Mouse (Mus musculus) spleen, adult 2 months (tissue): ENCODE measurements around the gene Nfyb. TPM values are rescaled to one million over a fixed set of nuclear protein-coding genes. Genes with fewer than 3 reads are reported as not detected.

Experiments
- DNase-seq, 2 experiments: peaks; one replicate each; pipeline versions ENCODE4 v3.0.0 to v3.0.0-alpha.2; 2012 to 2021; ENCODE audit warnings: low spot score in 2 of 2, low read depth in 1 of 2
- H3K27ac ChIP-seq: fragments of 200-500 bp; 2 replicates; pipeline ENCODE4 v1.5.1; 2012; ENCODE audit warnings: low read length, inconsistent platforms; ENCODE audit not compliant: insufficient read depth
- H3K27me3 ChIP-seq: fragments of 200-500 bp; 2 replicates; pipeline ENCODE4 v1.6.1; 2012; ENCODE audit warnings: mild to moderate bottlenecking, moderate library complexity, low read length, inconsistent platforms; ENCODE audit not compliant: control insufficient read depth, insufficient read depth
- H3K36me3 ChIP-seq: fragments of 200-500 bp; 2 replicates; pipeline ENCODE4 v1.6.1; 2012; ENCODE audit warnings: mild to moderate bottlenecking, low read length, inconsistent platforms; ENCODE audit not compliant: control insufficient read depth, insufficient read depth
- H3K4me1 ChIP-seq: fragments of 200-500 bp; 2 replicates; pipeline ENCODE4 v1.6.1; 2011; ENCODE audit warnings: inconsistent platforms; ENCODE audit not compliant: control insufficient read depth, insufficient read depth, insufficient read length
- H3K4me3 ChIP-seq: fragments of 200-500 bp; 2 replicates; pipeline ENCODE4 v1.5.1; 2011; ENCODE audit warnings: mild to moderate bottlenecking, inconsistent platforms; ENCODE audit not compliant: insufficient read depth, insufficient read length; ENCODE audit errors: extremely low read depth
- CTCF ChIP-seq: fragments of 200-500 bp; IDR thresholded peaks from 2 replicates; pipeline ENCODE4 v1.5.1; 2011; ENCODE audit warnings: mild to moderate bottlenecking, inconsistent platforms; ENCODE audit not compliant: insufficient read depth, insufficient read length, insufficient replicate concordance; ENCODE audit errors: extremely low read depth
- POLR2A ChIP-seq: fragments of 200-500 bp; IDR thresholded peaks from 2 replicates; pipeline ENCODE4 v1.6.1; 2011; ENCODE audit warnings: low read depth, low read length, inconsistent platforms
- WGBS: fragments of 180-500 bp; shearing (Covaris S2); methylation state at CpG from one replicate; pipeline ENCODE4 v1.1.7; 2018; 5-methylcytosine and 5-hydroxymethylcytosine counted together
- polyA plus RNA-seq: library from polyadenylated mRNA; depleted of rRNA; stranded (reverse); fragments of >200 nt; gene quantifications from 2 replicates; pipeline ENCODE4 v1.2.3, GENCODE M21; 2012; rRNA removed

The Nfyb gene
- polyA plus RNA-seq = 5.3 and 5.9 TPM in 2 replicates

GRCm38 (mm10) chr10:82763840-82764631 lies at the start of gene Nfyb:
TSS of gene Nfyb (minus strand) at chr10:82764144.
- under 1% methylated on average over 68 of the region's 68 CpGs for WGBS
- Histone ChIP-seq H3K27me3 (no peaks in the 10 kb centered on the region), H3K4me1 (peaks cover 6% of the 10 kb centered on the region), H3K4me3 (peak within 1 kb of the TSS; percentile 76), H3K36me3 (peaks cover 3% of the 10 kb centered on the region; the same call in 1 of the 2 replicates), H3K27ac (peak within 1 kb of the TSS; percentile 96)
- peak; percentile 90 for DNase-seq
- TF ChIP-seq CTCF = no peak
- TF ChIP-seq POLR2A = peak; percentile 79

GRCm38 (mm10) chr10:82811855-82812431 lies 48.0 kb upstream of the Nfyb start:
- WGBS = 8% methylated on average over 41 of the region's 52 CpGs

GRCm38 (mm10) chr10:82809352-82809751 lies 45.4 kb upstream of the Nfyb start:
- Histone ChIP-seq H3K36me3 (no peaks in the 10 kb centered on the region), H3K4me1 (peaks cover 7% of the 10 kb centered on the region), H3K27me3 (no peaks in the 10 kb centered on the region), H3K4me3 (no peak overlapping the region), H3K27ac (no peak overlapping the region)
- WGBS = 73% methylated on average over 3 of the region's 3 CpGs
- no peak for DNase-seq
- TF ChIP-seq CTCF (no peak), POLR2A (no peak)

More at GRCm38 (mm10) chr10:82811855-82812431, 48.0 kb upstream of the Nfyb start:
- H3K36me3 ChIP-seq = no peaks in the 10 kb centered on the region
- no peaks in the 10 kb centered on the region for H3K27me3 ChIP-seq
- peak overlapping the region; percentile 64 for H3K4me3 ChIP-seq
- H3K4me1 ChIP-seq = peaks cover 9% of the 10 kb centered on the region
- DNase-seq = peak; percentile 41 to 76
- TF ChIP-seq POLR2A (no peak), CTCF (peak; percentile 89)
- no peak overlapping the region for H3K27ac ChIP-seq

GRCm38 (mm10) chr10:82808891-82809290 lies 44.9 kb upstream of the Nfyb start:
- H3K36me3 ChIP-seq = no peaks in the 10 kb centered on the region
- peaks cover 5% of the 10 kb centered on the region for H3K4me1 ChIP-seq
- TF ChIP-seq CTCF (no peak), POLR2A (no peak)
- no peaks in the 10 kb centered on the region for H3K27me3 ChIP-seq
- no peak overlapping the region for H3K4me3 ChIP-seq
- H3K27ac ChIP-seq = no peak overlapping the region; the same call in 1 of the 2 replicates
- no peak for DNase-seq
- WGBS = 86% methylated on average over 8 of the region's 8 CpGs

DNA sequence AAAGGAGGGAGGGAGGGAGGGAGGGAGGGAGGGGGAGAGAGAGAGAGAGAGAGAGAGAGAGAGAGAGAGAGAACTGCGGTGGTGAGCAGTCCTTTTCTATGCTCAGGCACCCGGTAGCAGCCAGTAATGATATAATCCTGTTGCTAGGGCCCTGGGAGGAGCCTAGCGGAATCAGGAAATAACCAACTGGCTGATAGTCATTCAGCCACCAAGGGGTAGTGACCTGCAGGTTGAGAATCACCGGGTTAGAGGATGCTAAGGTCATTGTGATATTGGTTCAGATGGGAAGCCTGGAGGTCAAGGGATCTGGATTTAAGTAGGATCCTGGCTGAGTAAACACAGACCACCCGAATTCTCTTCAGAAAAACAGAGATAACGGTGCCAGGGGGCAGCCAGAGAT lies 44.2 kb upstream of the Nfyb start:
- no peak overlapping the region for H3K27ac ChIP-seq
- H3K36me3 ChIP-seq = no peaks in the 10 kb centered on the region
- TF ChIP-seq CTCF = no peak
- no peak for TF ChIP-seq POLR2A
- DNase-seq = no peak
- no peaks in the 10 kb centered on the region for H3K27me3 ChIP-seq
- no peak overlapping the region for H3K4me3 ChIP-seq
- WGBS = 34% methylated on average over 6 of the region's 6 CpGs
- no peaks in the 10 kb centered on the region; the same call in none of the 2 replicates for H3K4me1 ChIP-seq

- Histone ChIP-seq H3K36me3 (no peaks in the 10 kb centered on the region), H3K4me3 (no peak overlapping the region), H3K4me1 (no peaks in the 10 kb centered on the region; the same call in none of the 2 replicates), H3K27me3 (no peaks in the 10 kb centered on the region), H3K27ac (no peak overlapping the region)
- DNase-seq = no peak
- no peak for TF ChIP-seq CTCF
- no peak for TF ChIP-seq POLR2A
- WGBS = 52% methylated on average over 7 of the region's 7 CpGs
These were observed 43.3 kb upstream of the Nfyb start for GRCm38 (mm10) chr10:82807238-82807637.
